Mouse (Mus musculus) embryo, embryonic 10 days (tissue): Measurements from ENCODE around the gene Mpp6.

Experiments
- DNase-seq: peaks from one replicate; pipeline ENCODE4 v3.0.0-alpha.2; 2015; ENCODE audit warnings: low spot score

Gene Mpp6

DNA sequence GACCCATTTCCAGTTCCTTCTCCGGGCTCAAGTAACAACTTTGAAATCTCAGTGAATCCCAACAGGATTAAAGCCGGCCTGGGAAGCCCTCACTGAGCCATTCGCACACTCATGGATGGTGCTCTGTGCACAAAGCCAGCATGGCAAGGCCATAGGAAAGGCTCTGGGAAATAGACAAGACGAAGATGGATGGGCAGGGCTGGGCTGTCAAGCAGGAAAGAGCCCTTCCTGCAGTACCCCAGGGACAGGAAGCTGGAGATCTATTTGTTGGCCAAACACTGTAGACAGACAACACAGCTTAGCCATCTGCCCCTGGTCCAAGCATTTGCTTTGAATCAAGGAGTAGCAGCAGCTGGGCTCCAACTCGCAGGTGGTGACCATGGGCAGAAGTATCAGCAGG lies 118.1 kb downstream of the Mpp6 start:
- DNase-seq, result peak; percentile 16

DNA sequence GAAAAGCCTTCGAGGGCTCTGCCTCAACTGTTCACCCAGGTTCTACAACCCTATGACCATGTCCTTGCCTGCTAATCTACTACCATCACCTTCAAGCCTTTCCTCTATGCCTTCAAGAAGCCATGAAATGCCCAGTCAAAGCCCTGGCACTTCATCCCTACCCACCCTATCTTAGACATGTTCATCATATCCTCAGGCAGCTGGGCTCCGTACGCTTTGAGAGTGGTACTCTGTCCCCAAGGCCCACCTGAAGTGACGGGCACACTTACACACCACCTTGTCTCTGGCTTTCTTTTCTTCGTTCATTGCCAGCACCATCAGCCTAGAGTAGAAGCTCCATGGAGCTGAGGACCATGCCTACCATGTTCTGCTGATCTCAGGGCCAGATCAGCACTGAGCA lies 121.2 kb downstream of the Mpp6 start:
- no peak for DNase-seq

DNA sequence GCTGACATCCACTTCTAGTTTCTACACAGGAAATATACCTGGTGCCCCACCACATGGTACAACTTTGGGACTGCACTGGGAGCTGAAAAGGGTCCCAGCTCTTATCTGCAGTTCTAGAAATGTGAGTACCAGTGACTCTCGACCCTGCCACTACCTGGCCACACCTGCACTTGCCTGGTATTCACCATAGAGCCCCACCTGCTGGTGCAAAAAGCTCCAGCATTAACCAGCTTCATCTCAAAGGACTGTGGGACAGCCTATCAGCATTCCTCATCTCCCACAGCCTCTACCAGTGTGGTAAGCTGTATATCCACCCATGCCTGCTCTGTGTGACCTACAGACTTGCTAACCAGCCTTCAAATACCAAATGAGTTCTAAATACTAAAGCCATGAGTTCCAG lies 122.9 kb downstream of the Mpp6 start:
- no peak for DNase-seq

DNA sequence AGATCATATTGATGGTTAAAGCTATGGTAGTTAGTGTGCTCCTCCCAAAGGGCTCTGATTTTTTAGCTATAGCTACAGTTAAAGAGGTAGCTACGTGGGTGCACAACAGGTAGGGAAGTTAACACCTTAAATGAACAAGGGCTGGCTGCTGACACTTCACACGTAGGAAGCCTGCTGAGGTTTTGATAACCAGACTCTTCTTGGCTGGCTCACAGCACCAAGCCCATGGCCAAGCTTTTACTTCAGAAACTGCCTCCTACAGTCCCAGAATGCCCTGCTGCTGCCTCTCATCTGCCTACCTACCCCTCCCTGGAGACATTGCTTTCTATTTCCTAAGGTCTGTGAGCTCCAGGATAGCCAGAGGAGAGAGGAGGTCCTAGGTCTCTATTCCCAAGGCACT lies 127.9 kb downstream of the Mpp6 start:
- DNase-seq, result no peak

DNA sequence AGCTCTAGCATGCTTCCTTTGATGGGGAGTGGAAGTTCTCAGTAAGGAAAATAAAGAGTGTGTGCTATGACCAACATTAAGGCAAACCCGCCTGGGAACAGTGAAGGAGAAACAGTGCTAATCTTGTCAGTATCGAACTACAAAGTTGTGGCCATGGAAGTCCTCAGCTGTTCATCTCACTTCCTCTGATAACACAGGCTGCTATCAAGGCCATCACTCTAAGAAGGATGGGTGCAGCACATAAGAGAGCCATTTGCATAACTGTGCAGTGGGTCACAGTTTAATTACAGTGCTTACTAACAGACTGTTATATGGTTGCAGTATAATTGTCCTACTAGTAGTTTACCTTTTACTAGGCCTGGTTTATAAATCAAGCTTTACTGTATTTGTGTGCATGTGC lies 129.9 kb downstream of the Mpp6 start:
- no peak for DNase-seq

DNA sequence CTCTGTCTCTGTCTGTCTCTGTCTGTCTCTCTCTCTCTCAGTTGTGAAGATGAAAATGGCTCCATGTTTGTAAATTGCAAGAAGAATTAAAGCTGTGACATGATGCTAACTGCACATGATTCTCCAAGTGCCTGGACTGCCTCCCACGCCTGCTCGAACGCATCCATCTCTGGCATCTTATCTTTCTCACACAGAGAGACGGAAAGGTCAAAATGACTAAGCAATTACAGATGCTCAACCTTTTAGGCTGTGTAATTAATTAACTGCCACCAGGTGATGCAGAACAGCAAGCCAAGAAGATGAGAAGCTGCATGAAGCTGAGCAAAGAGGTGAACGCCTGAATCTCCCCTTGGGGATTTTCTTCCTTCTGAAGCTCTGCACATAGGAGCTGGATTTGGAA lies 130.4 kb downstream of the Mpp6 start:
- no peak for DNase-seq

DNA sequence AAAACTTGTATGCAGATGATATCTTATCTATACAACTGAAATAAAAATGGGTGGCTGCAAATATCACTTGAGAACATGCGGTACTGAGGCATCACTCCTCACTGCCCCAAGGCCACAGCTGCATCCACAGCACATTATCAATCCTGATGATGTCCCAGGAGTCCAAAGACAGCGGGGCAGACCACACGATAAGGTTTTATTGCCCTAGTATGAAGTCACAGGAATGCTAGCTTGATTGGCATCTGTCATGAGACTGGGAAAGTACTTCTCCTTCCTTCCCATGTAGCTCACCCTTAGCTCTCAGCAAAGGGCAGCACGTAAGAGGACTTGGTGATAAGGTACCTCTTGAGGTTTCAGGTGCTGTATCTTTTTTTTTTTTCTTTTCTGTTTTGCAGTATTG lies 134.1 kb downstream of the Mpp6 start:
- no peak for DNase-seq

DNA sequence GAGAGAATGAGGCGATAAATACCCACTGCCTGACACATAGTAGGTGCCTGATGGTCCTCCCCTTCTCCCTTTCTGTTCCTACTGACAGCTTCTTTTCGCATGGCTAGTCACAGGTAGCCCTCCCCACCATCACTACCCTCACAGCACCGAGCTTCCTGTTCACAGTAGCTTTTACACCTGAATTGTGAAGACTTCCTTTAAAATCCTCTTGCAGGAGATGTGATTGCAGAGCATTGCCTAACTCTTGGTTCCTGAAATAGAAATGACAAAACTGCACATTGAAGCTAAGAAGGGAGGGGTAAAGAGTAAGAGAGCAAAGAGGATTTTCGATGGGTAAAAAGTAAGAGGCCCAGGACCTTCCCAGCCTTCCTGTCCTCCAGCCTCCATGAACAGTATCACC lies 134.9 kb downstream of the Mpp6 start:
- no peak for DNase-seq

DNA sequence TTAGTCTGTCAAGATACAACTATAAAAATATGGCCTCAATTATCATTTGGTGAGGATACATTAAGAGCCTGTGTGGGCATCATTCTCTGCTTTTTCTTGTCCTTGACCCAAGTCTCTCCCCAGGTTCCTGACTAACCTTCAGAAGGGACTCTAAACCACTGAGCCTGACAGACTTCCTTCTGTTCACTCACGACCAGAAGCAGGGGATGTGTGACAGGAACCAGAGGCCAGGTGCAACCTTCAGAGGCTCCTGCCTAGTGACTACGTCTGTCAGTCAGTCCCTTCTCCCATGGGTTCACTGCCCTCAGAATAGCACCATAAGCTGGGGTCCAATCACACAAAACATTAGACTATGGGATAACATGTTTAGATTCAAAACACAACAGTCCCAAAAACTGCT lies 137.3 kb downstream of the Mpp6 start:
- no peak for DNase-seq

DNA sequence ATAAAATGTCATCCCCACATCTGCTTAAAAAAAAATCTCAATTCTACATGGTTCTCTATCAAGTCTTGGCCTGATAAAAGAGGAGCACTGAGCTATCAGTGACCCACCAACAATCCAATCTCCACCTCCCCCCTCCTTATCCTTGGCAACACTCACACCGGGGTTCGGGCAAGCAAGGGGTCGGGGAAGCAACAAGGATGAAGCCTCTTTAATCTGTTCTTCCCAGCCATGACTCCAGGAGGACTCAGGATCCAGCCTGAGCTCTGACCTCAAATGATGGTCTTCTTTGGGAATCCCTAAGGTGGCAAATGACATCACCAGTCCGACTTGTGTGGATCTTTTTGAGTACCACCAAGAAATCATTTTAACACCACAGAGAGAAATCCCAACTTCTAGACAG lies 137.8 kb downstream of the Mpp6 start:
- DNase-seq, result no peak
